Mouse (Mus musculus): ENCODE results near the gene Sgms1.

Gene Sgms1

GRCm38 (mm10) chr19:32348955-32349654 lies 40.4 kb downstream of the Sgms1 start:
- DNase-seq: peak; percentile 66

DNA sequence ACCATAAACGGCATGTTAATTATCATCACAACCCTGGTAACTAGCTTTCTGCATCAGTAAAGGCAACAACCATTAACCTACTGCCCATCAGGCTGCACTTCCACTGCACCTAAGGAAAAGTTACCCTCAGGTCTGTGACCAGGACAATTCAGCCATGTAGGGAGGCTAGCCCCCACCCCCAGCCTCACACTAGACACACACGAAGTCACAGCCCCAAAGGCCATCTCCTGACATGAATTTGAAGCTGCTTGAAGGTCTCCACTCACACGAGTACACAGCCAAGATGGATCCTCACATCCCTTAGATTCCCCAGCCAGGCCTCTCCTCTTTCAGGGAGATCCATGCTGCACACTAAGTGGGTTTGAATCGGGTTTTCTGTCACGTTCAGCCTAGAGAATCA lies 42.0 kb downstream of the Sgms1 start:
- DNase-seq: no peak

DNA sequence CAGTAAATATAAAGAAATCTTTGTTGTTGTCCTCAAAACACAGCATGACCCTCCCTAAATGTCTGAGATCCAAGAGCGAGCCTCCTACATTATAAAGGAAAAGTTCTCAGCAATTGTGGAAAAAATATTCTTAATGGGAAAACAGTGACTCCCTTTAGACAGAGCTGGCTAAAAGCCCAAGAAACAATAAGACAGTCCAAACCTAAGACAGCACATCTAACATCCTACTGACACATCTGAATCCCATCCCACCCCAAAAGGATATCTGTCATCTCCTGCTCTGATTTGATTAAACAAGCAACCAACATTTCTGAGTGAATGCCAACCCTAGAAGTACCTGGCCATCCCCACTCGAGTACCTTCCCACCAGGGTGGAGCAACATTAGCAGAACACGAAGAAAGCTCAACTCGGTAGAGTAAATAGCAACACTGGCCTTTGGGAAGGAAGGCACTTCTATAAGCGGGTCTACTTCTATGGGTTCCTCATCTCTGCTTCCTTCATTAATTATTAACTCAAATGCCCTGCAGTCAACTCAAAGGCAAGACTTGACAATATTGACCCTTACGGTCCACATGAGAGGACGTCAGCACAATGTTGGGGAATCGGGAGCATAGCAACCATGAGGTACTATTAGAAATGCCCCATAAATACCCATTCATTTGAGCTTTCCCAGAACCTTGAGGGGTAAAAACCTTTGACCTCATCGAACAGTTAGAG lies 42.7 kb downstream of the Sgms1 start:
- no peak for DNase-seq

DNA sequence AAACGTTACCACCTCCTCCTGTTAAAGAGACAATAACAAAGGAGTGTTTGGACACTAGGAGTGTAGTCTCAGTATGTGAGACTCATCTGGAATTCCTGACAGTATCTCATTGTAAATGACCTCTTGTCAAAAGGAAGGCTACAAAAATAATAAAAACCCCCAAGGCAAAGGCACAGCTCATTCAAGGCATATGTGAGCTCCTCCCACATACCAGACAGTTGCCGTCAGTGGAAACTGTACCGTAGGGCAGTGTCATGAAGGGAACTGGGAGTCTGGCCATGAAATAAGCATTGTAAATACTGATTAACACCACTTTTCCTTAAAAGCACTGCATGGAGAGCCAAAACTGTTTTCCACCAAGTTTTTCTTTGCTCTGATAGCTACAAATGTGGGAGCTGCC lies 43.3 kb downstream of the Sgms1 start:
- DNase-seq: peak; percentile 78

- no peak for DNase-seq
Observed at GRCm38 (mm10) chr19:32345181-32345745, 44.3 kb downstream of the Sgms1 start.

DNA sequence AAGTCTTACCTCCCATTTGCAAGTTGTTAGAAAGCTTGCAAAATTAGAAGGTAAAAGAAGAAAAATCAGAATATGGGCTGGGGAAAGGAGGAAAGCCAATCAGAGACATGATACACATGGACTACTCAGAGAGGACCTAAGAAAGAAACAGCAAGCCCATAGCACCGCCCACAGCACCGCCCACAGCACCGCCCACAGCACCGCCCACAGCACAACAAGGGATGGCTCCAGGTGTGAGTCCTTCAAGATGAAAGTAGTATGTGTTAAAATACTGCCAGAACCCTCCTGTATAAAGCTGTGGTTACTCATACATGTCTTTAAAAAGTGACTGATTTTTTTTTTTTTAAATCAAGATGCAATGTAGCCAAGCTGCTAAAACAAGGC lies 44.8 kb downstream of the Sgms1 start:
- peak; percentile 34 for DNase-seq

GRCm38 (mm10) chr19:32343937-32344737 lies 45.4 kb downstream of the Sgms1 start:
- no peak for DNase-seq

GRCm38 (mm10) chr19:32342436-32342835 lies 47.1 kb downstream of the Sgms1 start:
- no peak for DNase-seq

DNA sequence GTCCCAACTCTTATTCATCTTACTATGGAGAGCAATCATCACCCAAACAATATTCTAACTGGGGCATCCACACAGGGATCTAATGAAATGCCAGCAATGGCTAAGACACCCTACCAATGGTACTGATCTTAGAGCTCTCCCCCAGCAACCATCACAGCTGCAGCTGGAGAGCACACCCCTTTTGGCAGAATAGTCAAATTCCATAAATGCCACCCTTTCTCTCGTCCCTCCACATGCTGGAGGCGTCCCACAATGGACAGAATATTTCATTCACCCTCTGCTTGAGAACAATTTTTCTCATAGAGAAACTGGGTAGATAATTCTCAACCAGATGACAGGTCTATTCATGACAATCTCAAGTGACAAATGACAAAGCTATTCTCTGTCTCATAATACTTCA lies 48.4 kb downstream of the Sgms1 start:
- no peak for DNase-seq

- no peak for DNase-seq
Observed at GRCm38 (mm10) chr19:32340168-32340567, 49.3 kb downstream of the Sgms1 start.

GRCm38 (mm10) chr19:32337708-32338107 lies 51.8 kb downstream of the Sgms1 start:
- no peak for DNase-seq

DNA sequence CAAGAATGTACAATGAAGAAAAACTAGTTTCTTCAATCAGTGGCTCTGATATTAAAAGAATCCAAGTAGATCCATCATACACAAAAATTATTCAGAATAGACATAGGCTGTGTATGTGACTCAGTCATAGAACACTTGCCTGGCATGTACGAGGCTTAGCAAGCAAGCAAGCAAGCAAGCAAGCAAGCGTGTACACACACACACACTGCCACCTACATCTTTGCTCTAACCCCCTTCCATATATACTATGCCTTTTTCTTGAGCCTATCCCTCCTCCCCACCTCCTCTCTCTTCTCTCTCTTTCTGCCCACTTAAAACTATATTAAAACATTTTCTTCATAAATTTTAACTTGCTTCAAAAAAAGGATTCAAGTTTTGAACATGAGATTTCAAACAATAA lies 54.8 kb downstream of the Sgms1 start:
- DNase-seq: no peak

DNA sequence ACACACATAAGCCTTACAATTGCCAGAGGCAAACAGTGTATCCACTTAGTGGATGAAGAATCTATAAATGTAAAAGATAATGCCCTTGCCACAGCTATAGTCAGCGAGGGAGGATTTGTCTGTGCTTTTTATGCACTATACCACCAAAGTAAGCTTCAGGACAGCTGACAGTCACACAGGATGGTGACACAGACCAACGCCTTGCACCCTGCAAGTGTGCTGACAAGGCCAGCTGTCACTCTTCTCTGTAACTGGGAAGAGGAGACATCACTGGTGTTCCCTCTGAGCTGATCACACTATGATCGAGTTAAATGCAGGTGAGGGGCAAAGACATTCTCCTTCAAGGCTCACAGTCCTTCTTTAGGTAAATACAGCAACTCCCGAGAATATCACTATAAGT lies 56.0 kb downstream of the Sgms1 start:
- DNase-seq: no peak

DNA sequence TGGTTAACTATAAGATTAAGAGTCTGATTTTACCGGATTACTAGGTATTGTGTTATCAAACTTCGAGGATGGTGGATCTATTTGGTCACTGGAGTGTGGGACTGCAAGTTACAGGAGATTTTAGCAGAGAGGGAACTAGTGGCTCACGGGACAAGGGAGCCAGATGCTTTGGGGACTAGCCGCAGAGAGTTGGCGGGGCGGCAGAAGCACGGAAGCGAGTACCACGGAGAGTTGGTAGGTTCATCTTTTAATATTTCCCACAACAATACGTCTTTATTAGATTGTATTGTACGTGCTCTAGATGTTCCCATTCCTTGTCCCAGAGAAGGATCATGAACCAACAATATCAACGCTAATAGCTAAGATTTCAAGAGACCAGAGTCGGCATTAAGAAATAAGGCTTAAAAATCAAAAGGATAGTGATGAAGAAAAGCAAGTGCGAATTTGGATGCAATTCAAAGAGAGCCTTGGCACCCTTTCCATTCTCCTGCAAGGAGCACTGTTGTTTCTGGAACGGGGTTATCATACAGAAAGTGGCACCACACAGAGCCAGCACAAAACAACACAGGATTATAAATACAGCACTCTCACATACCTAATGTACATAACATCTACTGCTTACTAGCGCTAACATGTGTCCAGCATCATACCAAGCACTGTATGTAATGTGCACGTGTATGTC lies 56.6 kb downstream of the Sgms1 start:
- DNase-seq: no peak

GRCm38 (mm10) chr19:32330231-32330630 lies 59.3 kb downstream of the Sgms1 start:
- no peak for DNase-seq

DNA sequence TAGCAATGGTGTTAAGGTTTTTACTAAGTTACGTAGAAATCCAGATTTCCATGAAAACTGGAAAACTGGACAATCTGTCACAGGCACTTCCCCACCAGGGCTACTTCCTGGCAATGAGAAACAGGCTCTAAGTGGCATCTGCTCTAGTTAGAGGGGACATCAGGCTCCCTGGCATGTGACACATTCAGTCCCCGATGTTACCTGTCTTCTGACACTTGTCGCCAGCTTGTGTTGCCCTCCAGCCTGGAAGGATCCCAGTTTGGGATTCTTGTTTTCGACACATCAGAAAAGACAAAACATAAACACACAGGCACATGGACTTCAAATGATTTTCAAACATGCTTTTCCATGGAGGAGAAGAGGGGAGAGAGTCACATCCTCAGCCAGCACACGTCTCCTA lies 60.0 kb downstream of the Sgms1 start:
- DNase-seq: no peak

GRCm38 (mm10) chr19:32328089-32328828 lies 61.3 kb downstream of the Sgms1 start:
- DNase-seq: no peak

GRCm38 (mm10) chr19:32326621-32327021 lies 62.9 kb downstream of the Sgms1 start:
- no peak for DNase-seq

- no peak for DNase-seq
Observed at GRCm38 (mm10) chr19:32326156-32326555, 63.4 kb downstream of the Sgms1 start.

GRCm38 (mm10) chr19:32325100-32325768 lies 64.3 kb downstream of the Sgms1 start:
- DNase-seq: peak; percentile 45

- no peak for DNase-seq
Observed at GRCm38 (mm10) chr19:32324550-32324949, 65.0 kb downstream of the Sgms1 start.

- DNase-seq: no peak
Observed at GRCm38 (mm10) chr19:32323070-32323469, 66.4 kb downstream of the Sgms1 start.

All from lung, postnatal 10 days (tissue).